Mouse (Mus musculus): ENCODE measurements around the gene Sp4. TPM values are rescaled to one million over a fixed set of nuclear protein-coding genes. Genes with fewer than 3 reads are reported as not detected.
A peak's percentile ranks its signal among the peaks of the same experiment; 100 is the strongest.

The Sp4 gene
- polyA plus RNA-seq, 1 experiment from 2014 or later = 10.2 TPM

DNA sequence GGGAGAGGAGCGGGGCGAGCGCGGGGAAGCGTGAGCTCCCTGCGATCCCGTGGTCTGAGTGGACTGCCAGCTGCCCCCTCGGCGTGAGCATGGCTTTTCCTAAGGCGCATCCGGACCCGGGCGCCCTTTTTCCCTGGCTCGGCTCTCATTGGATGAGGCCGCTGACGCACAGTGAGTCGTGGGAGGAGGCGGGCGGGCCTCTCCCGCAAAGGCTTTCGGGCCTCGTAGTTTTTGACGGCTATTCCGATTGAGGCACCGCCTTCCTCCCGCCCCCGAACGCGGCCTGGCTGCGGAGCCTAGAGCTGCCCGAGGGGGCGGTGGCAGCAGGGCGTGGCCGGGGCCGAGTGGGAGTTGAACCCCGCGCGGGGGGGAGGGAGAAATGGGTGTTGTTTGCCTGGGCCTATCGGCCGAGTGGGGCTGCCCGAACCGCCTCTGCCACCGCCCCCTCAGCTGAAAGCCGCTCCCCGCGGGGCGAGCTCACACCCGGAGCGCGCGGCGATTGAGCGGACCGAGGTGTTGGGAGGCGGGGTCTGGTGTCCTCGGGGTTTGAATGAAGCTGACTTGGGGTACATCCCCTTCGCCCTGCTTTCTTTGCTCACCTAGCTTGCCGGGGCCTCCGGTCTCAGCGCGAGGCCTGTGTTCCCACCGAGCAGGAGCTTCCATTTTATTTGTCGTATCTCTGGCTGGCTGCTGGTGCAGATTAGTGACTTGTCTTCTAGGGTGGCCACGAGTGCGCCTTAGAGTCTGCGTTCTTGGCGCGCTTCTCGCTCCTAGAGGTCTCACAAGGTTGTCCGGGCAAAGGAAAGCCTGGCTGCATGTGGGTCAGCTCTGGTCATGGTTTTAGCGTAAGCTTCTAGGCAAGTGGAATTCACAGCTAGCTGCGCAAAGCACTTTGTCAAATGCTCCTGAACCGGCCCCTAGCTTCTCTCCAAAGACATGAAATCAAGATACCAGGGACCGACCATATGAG lies 911 bp upstream of the Sp4 start:
- under 1% methylated on average over 73 of the region's 74 CpGs for WGBS
- no peaks in the 10 kb centered on the region for H3K9me3 ChIP-seq (replicated peaks)
- no peaks in the 10 kb centered on the region for H3K27me3 ChIP-seq (ENCODE audit: low read depth, poor library complexity, severe bottlenecking)
- DNase-seq (ENCODE audit: low spot score) = peak; percentile 98
- peak overlapping the region; percentile 86 for H3K4me3 ChIP-seq
- H3K36me3 ChIP-seq = peaks cover 13% of the 10 kb centered on the region
- H3K4me1 ChIP-seq = peaks cover 43% of the 10 kb centered on the region
- peak overlapping the region; percentile 97 for H3K27ac ChIP-seq (replicated peaks)

DNA sequence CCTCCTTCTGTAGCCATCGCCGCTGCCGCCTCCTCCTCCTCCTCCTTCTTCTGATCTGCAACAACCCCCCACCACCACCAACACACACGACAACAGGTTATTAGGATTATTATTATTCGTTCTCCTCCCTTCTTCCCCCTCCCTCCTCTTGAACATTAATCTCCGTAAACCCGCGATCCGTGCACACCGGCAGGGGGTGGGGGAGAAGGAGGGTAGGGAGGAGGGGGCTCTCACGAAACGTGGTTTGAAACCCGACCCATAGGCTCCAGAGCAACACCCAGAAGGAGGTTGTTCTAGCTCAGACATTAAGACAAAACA lies 527 bp downstream of the Sp4 start:
- peaks cover 18% of the 10 kb centered on the region for H3K36me3 ChIP-seq
- no peaks in the 10 kb centered on the region for H3K27me3 ChIP-seq (ENCODE audit: low read depth, poor library complexity, severe bottlenecking)
- WGBS = 0% methylated on average over 12 of the region's 13 CpGs
- H3K4me3 ChIP-seq = peak overlapping the region; percentile 86
- H3K27ac ChIP-seq (replicated peaks) = peak overlapping the region; percentile 97
- DNase-seq (ENCODE audit: low spot score) = no peak
- H3K9me3 ChIP-seq (replicated peaks) = no peaks in the 10 kb centered on the region
- peaks cover 54% of the 10 kb centered on the region for H3K4me1 ChIP-seq

DNA sequence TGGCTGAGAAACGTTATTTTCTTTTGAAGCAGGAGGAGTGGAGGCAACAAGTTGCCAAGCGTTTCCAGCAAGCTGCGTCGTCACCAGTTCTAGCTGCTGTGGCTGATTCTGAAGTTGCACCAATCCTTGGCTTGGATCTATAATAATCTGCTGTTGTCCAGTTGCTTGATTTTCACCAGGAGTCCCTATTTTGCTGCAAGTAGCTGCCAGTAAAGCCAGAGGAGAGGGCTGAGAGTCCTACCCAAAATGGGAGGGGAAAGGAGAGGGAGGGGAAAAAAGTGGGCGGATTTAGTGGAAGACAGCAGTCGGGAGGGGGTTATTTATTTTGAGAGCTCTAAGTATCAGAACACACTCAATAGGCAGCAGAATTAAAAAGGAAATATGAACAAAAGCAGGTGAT lies 1.3 kb downstream of the Sp4 start:
- no peak for DNase-seq (ENCODE audit: low spot score)

DNA sequence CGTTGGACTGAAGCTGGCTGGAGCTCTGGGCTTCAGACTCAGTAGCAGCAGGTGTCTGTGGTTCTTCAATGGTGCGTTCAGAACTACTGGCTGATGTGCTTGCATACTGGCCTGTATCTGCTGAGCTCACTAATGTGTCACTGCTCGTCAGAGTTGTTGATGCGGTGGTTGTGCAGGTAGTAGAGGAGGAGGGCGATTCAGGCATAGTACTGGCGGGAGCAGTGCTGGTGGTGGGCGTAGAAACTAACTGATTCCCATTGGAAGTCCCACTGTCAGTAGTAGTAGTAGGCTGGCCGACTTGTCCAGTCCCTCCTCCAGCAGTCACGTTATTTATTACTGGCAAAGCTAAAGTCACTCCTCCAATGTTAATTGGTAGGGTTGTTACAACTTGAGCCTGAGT lies 2.1 kb downstream of the Sp4 start:
- H3K36me3 ChIP-seq = peaks cover 33% of the 10 kb centered on the region
- H3K27ac ChIP-seq (replicated peaks) = no peak overlapping the region
- 81% methylated on average over 9 of the region's 9 CpGs for WGBS
- peak overlapping the region; percentile 86; the same call in 1 of the 2 replicates for H3K4me3 ChIP-seq
- H3K9me3 ChIP-seq (replicated peaks) = no peaks in the 10 kb centered on the region
- peaks cover 54% of the 10 kb centered on the region for H3K4me1 ChIP-seq
- DNase-seq (ENCODE audit: low spot score) = no peak
- H3K27me3 ChIP-seq (ENCODE audit: low read depth, poor library complexity, severe bottlenecking) = no peaks in the 10 kb centered on the region

More for the DNA sequence above, 1.3 kb downstream of the Sp4 start:
- Histone ChIP-seq H3K27me3 (ENCODE audit: low read depth, poor library complexity, severe bottlenecking) (no peaks in the 10 kb centered on the region), H3K9me3 (replicated peaks) (no peaks in the 10 kb centered on the region), H3K27ac (replicated peaks) (peak overlapping the region; percentile 97), H3K4me1 (peaks cover 54% of the 10 kb centered on the region), H3K4me3 (peak overlapping the region; percentile 86), H3K36me3 (peaks cover 26% of the 10 kb centered on the region)
- 38% methylated on average over 6 of the region's 6 CpGs for WGBS

DNA sequence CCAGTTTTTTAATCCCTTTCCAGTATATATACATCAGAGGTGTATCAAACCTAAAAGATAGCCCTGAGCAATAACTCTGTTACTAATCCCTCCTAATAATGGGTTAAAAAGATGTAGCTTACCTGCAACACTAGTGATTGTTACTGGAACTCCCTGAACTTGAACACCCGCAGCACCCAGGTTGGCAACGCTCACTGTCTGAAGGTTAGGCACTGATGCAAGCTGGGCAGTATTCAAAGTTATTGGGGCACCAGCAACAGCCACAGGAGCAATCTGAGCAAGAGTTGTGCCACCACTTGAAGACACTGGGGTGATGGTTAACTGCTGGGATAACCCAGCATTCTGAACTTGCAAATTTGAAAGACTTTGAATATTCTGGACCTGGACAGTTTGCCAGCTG lies 2.7 kb downstream of the Sp4 start:
- no peak for DNase-seq (ENCODE audit: low spot score)
- 90% methylated on average over 2 of the region's 2 CpGs for WGBS

DNA sequence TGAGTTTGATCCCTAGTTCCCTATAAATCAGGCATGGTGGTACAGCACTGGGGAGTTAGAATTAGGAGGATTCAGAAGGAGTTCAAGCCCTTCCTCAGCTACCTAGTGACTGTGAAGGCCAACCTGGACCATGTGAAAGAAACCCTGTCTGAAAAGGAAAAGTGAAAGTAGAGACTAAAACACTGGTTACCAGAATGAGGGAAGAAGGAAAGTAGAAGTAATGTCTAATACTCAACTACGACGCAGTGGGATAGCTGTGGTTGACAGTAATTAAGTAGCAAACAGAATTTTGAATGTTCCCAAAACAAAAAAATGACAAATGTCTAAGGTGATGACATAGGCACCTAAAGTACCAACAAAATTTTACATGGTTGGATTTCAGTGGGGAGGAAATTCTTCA lies 5.0 kb downstream of the Sp4 start:
- Histone ChIP-seq H3K27me3 (ENCODE audit: low read depth, poor library complexity, severe bottlenecking) (no peaks in the 10 kb centered on the region), H3K9me3 (replicated peaks) (no peaks in the 10 kb centered on the region), H3K27ac (replicated peaks) (no peak overlapping the region), H3K4me1 (peaks cover 42% of the 10 kb centered on the region), H3K36me3 (peaks cover 49% of the 10 kb centered on the region), H3K4me3 (no peak overlapping the region)
- 92% methylated on average over 2 of the region's 2 CpGs for WGBS
- no peak for DNase-seq (ENCODE audit: low spot score)

More for the DNA sequence above, 2.7 kb downstream of the Sp4 start:
- no peaks in the 10 kb centered on the region for H3K9me3 ChIP-seq (replicated peaks)
- H3K27ac ChIP-seq (replicated peaks) = no peak overlapping the region
- peaks cover 54% of the 10 kb centered on the region for H3K4me1 ChIP-seq
- peaks cover 36% of the 10 kb centered on the region for H3K36me3 ChIP-seq
- peak overlapping the region; percentile 86; the same call in 1 of the 2 replicates for H3K4me3 ChIP-seq
- H3K27me3 ChIP-seq (ENCODE audit: low read depth, poor library complexity, severe bottlenecking) = no peaks in the 10 kb centered on the region

DNA sequence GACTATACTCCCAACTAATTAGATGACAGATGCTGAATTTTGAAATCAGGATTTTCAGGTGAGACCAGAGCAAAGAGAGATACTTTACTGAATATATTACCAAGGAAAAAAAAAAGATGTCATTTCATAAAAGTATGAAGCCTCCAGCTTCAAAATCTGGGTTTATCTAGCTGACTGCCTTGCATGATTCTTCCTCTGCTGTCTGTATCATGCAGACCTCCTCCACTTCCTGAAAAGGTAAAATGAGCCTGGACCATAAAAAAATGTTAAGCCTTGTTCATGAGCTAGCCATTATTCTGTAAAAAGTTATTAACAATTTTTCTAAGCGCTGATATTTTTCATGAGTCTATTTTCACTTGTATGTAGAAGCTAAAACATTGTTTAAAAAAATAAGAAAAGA lies 5.4 kb downstream of the Sp4 start:
- WGBS = 92% methylated on average over 1 of the region's 1 CpGs
- DNase-seq (ENCODE audit: low spot score) = no peak
- no peaks in the 10 kb centered on the region for H3K9me3 ChIP-seq (replicated peaks)

DNA sequence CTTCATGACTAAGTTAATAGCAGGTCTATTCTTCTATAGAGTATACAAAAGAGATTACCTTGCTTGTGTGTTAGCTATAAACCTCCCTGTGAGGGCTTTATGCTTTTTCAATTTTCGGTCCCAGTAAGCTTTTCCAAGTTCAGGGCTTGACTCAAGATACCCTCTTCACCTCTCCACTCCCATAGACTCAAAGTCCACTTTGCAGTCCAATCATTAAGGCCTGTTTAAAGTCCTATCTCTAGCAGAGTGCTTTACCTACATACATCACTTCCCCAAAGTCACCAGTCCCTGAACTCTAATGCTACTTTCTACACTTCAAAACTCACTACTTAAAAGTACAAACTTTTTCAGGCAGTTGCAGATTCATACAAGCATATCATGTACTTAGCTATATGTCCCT lies 12.3 kb downstream of the Sp4 start:
- no peak for DNase-seq (ENCODE audit: low spot score)
- Histone ChIP-seq H3K36me3 (peaks cover 14% of the 10 kb centered on the region), H3K4me3 (no peak overlapping the region), H3K27me3 (ENCODE audit: low read depth, poor library complexity, severe bottlenecking) (no peaks in the 10 kb centered on the region), H3K9me3 (replicated peaks) (no peaks in the 10 kb centered on the region), H3K27ac (replicated peaks) (no peak overlapping the region), H3K4me1 (0 out of 2 replicates have a peak, but pooled peaks cover 4% of the 10 kb centered on the region)
- 88% methylated on average over 1 of the region's 1 CpGs for WGBS

More for the DNA sequence above, 5.4 kb downstream of the Sp4 start:
- H3K27ac ChIP-seq (replicated peaks) = no peak overlapping the region
- peaks cover 45% of the 10 kb centered on the region for H3K4me1 ChIP-seq
- H3K4me3 ChIP-seq = no peak overlapping the region
- H3K36me3 ChIP-seq = peaks cover 49% of the 10 kb centered on the region
- no peaks in the 10 kb centered on the region for H3K27me3 ChIP-seq (ENCODE audit: low read depth, poor library complexity, severe bottlenecking)

DNA sequence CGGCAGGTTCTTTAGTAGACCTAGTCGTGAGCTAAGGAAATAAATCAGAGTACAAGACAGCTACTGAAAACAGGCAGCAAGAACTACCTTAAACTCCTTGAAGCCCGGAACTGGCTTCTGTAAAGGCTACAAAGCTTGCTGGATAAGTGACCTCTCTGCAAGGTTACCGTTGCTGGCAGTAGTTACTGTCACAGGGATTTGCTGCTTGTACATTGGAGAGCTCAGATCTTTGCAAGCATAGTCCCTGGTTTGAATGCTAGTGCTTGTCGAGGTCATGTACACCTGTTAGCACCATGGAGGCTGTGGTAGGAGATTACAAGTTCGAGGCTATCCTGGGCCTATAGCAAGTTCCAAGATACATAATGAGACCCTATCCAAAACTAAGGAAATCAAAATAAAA lies 16.1 kb downstream of the Sp4 start:
- no peaks in the 10 kb centered on the region for H3K36me3 ChIP-seq
- peaks cover 2% of the 10 kb centered on the region; the same call in 1 of the 2 replicates for H3K4me1 ChIP-seq
- no peak for DNase-seq (ENCODE audit: low spot score)
- no peak overlapping the region for H3K27ac ChIP-seq (replicated peaks)
- H3K27me3 ChIP-seq (ENCODE audit: low read depth, poor library complexity, severe bottlenecking) = no peaks in the 10 kb centered on the region
- no peak overlapping the region for H3K4me3 ChIP-seq
- 91% methylated on average over 6 of the region's 6 CpGs for WGBS
- no peaks in the 10 kb centered on the region for H3K9me3 ChIP-seq (replicated peaks)

DNA sequence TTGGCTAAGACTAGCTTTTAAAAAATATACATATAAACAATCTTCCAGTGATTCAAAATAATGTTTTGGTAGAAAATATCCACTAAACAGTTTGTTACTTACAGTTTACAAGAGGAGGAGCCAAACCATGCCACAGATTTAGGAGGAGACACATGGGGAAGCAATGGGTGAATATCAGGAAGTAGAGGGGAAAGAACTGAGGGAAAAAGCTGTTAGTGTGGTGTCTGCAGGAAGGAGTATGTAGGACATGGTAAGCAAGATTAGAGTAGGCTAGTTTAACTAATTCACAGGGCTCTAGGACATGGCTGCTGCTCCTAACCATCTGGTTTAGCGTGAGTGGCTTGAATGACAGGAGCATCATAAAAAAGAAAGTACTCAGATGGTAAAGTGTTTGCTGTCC lies 19.3 kb downstream of the Sp4 start:
- Histone ChIP-seq H3K9me3 (replicated peaks) (no peaks in the 10 kb centered on the region), H3K27ac (replicated peaks) (no peak overlapping the region), H3K4me1 (peaks cover 2% of the 10 kb centered on the region; the same call in 1 of the 2 replicates), H3K4me3 (no peak overlapping the region), H3K36me3 (0 out of 2 replicates have a peak, but pooled peaks cover 4% of the 10 kb centered on the region), H3K27me3 (ENCODE audit: low read depth, poor library complexity, severe bottlenecking) (no peaks in the 10 kb centered on the region)
- 84% methylated on average over 1 of the region's 1 CpGs for WGBS
- no peak for DNase-seq (ENCODE audit: low spot score)

DNA sequence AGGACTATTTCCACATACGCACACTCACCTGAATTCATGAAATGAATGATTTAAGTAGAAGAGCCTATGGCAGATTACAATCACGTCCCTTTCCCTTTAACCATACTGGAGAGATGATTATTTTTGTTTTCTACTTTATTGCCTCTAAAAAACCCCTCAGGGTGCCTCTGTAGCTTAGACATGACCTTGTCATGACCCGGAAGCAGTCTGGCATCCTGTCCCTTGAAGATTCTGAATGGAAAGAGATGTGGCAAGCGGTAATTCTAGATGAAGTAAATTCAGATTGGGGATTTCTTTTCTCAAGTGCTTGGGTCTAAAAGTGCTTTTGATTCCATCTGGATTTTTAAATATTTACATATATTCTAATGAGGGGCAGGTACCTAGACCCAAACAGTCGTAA lies 24.9 kb downstream of the Sp4 start:
- 83% methylated on average over 5 of the region's 5 CpGs for WGBS
- Histone ChIP-seq H3K9me3 (replicated peaks) (no peaks in the 10 kb centered on the region), H3K4me3 (no peak overlapping the region), H3K27me3 (ENCODE audit: low read depth, poor library complexity, severe bottlenecking) (no peaks in the 10 kb centered on the region), H3K36me3 (0 out of 2 replicates have a peak, but pooled peaks cover 4% of the 10 kb centered on the region), H3K27ac (replicated peaks) (no peak overlapping the region), H3K4me1 (peaks cover 2% of the 10 kb centered on the region; the same call in 1 of the 2 replicates)
- DNase-seq (ENCODE audit: low spot score) = no peak

DNA sequence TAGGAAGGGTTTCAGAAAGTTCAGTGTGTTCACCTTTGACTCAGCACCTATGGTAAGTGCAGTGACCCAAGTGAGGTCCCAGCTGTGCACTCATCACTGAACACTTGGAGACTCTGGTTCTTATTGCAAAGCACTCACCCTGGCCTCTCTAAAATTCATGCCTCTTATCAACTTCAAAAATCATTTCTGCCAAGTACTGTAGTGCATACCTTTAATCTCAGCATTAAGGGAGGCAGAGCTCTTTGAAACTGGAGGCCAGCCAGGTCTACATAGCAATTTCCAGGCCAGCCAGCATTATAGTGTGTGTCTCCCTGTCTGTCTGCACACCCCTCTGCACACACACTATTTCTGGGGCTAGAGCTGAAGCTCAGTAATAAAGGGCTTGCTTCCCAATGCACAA lies 36.3 kb downstream of the Sp4 start:
- H3K36me3 ChIP-seq = peaks cover 12% of the 10 kb centered on the region
- DNase-seq (ENCODE audit: low spot score) = no peak
- no peaks in the 10 kb centered on the region for H3K27me3 ChIP-seq (ENCODE audit: low read depth, poor library complexity, severe bottlenecking)
- no peak overlapping the region for H3K4me3 ChIP-seq
- no peaks in the 10 kb centered on the region for H3K9me3 ChIP-seq (replicated peaks)
- no peak overlapping the region for H3K27ac ChIP-seq (replicated peaks)
- no peaks in the 10 kb centered on the region for H3K4me1 ChIP-seq

DNA sequence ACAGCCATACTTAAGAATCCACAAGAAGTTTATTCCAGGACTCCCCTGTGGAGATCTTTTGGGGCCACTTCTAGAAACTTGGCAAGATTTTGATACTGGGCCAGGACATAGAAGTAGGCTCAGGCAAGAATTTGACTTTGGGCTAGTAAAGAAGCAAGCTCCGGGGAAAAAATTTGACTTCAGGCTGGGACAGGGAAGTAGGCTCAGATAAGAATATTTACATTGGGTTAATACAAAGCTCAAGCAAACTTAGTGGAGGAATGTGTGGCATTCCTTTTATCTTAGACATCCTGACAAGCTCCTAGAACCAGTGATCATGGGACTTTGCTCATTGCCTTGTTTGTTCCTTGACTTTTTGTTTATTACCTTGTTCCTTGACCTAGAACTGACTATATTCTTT lies 37.4 kb downstream of the Sp4 start:
- Histone ChIP-seq H3K4me3 (no peak overlapping the region), H3K9me3 (replicated peaks) (no peaks in the 10 kb centered on the region), H3K27ac (replicated peaks) (no peak overlapping the region), H3K36me3 (peaks cover 14% of the 10 kb centered on the region), H3K4me1 (no peaks in the 10 kb centered on the region), H3K27me3 (ENCODE audit: low read depth, poor library complexity, severe bottlenecking) (no peaks in the 10 kb centered on the region)
- no peak for DNase-seq (ENCODE audit: low spot score)
- WGBS = 84% methylated on average over 1 of the region's 1 CpGs

All from midbrain, embryonic 10.5 days (tissue).